Mouse (Mus musculus): ENCODE data around the gene Ethe1. TPM values are rescaled to one million over a fixed set of nuclear protein-coding genes. Genes with fewer than 3 reads are reported as not detected.
A peak's percentile ranks its signal among the peaks of the same experiment; 100 is the strongest.

Gene Ethe1
- polyA plus RNA-seq, 1 experiment = 18.2 TPM

DNA sequence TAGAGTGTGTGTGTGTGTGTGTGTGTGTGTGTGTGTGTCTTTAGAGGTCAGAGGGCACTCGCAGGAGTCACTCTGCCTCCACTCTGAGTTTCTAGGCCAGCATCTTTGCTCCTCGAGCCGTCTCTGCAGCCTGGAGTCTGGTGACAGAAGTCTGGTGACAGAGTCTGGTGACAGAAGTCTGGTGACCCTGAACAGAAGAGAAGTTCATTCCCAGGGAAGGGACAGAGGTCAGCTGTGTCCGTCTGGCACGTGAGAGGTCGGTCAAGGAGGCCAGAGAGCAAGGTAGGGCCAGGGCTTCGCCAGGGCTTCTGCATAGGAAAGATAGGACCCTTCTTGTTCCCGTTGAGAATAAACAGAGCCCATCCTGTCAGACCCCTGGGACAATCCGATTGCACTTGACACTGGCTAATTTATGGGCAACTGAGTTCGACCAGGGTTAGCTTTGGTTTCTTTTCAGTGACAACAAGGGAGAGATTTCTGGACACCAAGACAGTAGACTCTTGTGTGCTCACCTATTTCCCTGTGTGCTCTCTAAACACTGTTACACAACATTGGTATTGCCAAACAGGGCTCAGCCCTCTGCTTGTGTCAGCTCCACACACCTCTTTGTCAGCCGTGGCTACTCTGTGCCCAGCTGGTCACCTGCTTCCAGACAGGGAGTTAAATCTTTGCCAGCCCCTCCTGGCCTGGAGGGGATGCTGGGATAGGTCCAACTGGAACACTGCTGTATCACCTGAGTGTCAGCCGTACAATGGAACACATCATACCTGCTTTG is 35.2 kb upstream of the Ethe1 start:
- Histone ChIP-seq H3K4me3 (ENCODE audit: insufficient read depth, low read length) (no peak overlapping the region), H3K27ac (ENCODE audit: insufficient read depth, low read depth, low read length) (peak overlapping the region; percentile 50), H3K4me1 (ENCODE audit: control insufficient read depth, insufficient read depth, low read length) (peaks cover 22% of the 10 kb centered on the region)
- TF ChIP-seq POLR2A (IDR thresholded peaks at IDR 0.05; ENCODE audit: borderline replicate concordance, low read depth, low read length) = no peak
- no peak for TF ChIP-seq CTCF (IDR thresholded peaks at IDR 0.05; ENCODE audit: low read depth, low read length)

- TF ChIP-seq CTCF (IDR thresholded peaks at IDR 0.05; ENCODE audit: low read depth, low read length) (no peak), POLR2A (IDR thresholded peaks at IDR 0.05; ENCODE audit: borderline replicate concordance, low read depth, low read length) (no peak)
- Histone ChIP-seq H3K4me3 (ENCODE audit: insufficient read depth, low read length) (no peak overlapping the region), H3K4me1 (ENCODE audit: control insufficient read depth, insufficient read depth, low read length) (peaks cover 17% of the 10 kb centered on the region), H3K27ac (ENCODE audit: insufficient read depth, low read depth, low read length) (no peak overlapping the region)
Measured at GRCm38 (mm10) chr7:24555786-24556185, 31.6 kb upstream of the Ethe1 start.

DNA sequence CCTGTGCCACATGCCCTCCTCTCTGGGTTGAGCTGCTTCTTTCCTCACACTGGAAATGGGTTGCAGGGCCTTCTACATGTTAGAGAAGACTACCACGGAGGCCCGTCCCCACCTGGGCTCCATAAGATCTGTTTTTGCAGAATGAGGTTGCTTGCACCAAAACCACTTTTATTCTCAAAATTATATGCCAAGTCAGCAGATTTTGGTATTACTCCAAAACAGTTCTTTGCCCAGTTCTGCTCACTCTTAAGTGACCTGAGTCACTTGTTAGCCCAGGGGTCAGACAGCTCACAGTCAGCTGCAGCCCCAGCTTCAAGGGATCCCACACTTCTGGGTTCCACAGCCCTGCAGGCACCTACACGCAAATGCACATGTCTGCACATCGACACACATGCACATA is 25.9 kb upstream of the Ethe1 start:
- TF ChIP-seq POLR2A (IDR thresholded peaks at IDR 0.05; ENCODE audit: borderline replicate concordance, low read depth, low read length) = no peak
- no peak for TF ChIP-seq CTCF (IDR thresholded peaks at IDR 0.05; ENCODE audit: low read depth, low read length)
- H3K27ac ChIP-seq (ENCODE audit: insufficient read depth, low read depth, low read length) = no peak overlapping the region
- H3K4me3 ChIP-seq (ENCODE audit: insufficient read depth, low read length) = no peak overlapping the region
- H3K4me1 ChIP-seq (ENCODE audit: control insufficient read depth, insufficient read depth, low read length) = no peaks in the 10 kb centered on the region

GRCm38 (mm10) chr7:24563191-24563836 is 24.0 kb upstream of the Ethe1 start:
- Histone ChIP-seq H3K4me3 (ENCODE audit: insufficient read depth, low read length) (no peak overlapping the region), H3K27ac (ENCODE audit: insufficient read depth, low read depth, low read length) (no peak overlapping the region), H3K4me1 (ENCODE audit: control insufficient read depth, insufficient read depth, low read length) (no peaks in the 10 kb centered on the region)
- no peak for TF ChIP-seq CTCF (IDR thresholded peaks at IDR 0.05; ENCODE audit: low read depth, low read length)
- TF ChIP-seq POLR2A (IDR thresholded peaks at IDR 0.05; ENCODE audit: borderline replicate concordance, low read depth, low read length) = no peak

DNA sequence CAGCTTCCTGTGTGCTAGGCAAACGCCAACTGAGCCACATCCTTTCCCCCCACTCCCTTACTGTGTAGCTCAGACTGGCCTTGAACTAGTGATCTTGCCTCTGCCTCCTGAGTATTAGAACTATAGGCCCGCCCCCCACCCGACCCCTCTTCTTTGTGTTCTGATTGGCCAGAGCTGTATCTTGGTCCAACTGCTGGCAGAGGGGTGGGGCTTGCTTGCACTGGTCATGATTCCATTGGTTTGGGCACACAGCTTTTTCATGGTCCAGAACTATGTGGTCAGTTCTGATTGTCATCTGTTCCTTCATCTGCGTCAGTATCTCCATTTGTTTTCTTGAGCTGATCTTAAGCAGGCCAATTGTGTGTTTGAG is 23.5 kb upstream of the Ethe1 start:
- TF ChIP-seq CTCF (IDR thresholded peaks at IDR 0.05; ENCODE audit: low read depth, low read length) (no peak), POLR2A (IDR thresholded peaks at IDR 0.05; ENCODE audit: borderline replicate concordance, low read depth, low read length) (no peak)
- Histone ChIP-seq H3K4me3 (ENCODE audit: insufficient read depth, low read length) (no peak overlapping the region), H3K4me1 (ENCODE audit: control insufficient read depth, insufficient read depth, low read length) (no peaks in the 10 kb centered on the region), H3K27ac (ENCODE audit: insufficient read depth, low read depth, low read length) (no peak overlapping the region)

DNA sequence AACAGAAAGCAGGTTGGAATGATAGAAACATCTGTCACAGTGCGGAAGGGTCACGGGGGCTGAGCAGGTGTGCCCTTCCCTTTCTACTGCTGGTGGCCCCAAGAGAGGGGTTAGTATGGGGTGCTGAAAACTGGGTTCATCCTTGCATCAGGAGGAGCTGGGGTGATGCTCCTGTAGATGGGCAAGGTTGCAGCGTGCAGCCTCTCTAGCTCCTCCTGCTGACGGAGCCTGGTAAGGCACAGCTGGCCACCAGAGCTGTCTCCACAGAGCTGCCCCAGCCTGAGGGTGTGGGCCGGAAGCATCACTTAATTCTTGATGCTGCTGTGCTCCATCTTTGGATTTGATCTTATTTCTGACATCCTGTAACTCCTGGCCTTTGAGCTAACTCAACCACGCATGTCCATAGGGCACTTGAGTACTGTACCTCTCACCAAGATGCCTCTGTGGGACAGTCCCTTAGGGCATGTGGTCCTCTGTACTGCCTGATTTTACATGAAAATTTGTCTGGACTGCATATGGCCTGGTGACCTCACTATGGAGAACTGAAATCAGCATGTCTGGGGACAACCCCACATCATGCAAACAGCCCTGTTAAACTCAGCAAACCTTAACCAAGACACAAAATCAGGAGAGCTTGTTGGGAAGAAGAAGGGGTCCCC is 22.6 kb upstream of the Ethe1 start:
- Histone ChIP-seq H3K4me1 (ENCODE audit: control insufficient read depth, insufficient read depth, low read length) (no peaks in the 10 kb centered on the region), H3K4me3 (ENCODE audit: insufficient read depth, low read length) (no peak overlapping the region), H3K27ac (ENCODE audit: insufficient read depth, low read depth, low read length) (no peak overlapping the region)
- TF ChIP-seq POLR2A (IDR thresholded peaks at IDR 0.05; ENCODE audit: borderline replicate concordance, low read depth, low read length) = no peak
- TF ChIP-seq CTCF (IDR thresholded peaks at IDR 0.05; ENCODE audit: low read depth, low read length) = peak; percentile 56; the same call in 1 of the 2 replicates

DNA sequence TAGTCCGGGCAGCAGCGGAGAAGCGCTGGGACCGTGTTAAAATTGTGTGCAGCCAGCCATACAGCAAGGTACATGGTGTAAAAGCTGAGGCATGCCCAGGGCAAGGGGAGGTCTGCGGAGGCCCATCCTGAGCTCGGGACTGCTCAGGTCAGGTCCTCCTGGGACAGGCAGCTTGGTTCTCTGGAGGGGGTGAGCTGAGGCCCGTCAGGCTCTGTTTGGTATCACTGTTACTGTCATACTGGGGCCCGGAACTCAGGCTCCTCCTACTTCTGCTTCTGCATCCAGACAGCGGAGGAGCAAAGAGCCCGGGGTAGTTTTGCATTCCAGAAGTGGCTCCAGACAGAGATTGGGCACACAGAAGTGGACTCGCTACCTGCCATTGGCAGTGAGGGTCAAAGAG is 21.7 kb upstream of the Ethe1 start:
- H3K27ac ChIP-seq (ENCODE audit: insufficient read depth, low read depth, low read length) = no peak overlapping the region
- no peak for TF ChIP-seq CTCF (IDR thresholded peaks at IDR 0.05; ENCODE audit: low read depth, low read length)
- TF ChIP-seq POLR2A (IDR thresholded peaks at IDR 0.05; ENCODE audit: borderline replicate concordance, low read depth, low read length) = no peak
- H3K4me1 ChIP-seq (ENCODE audit: control insufficient read depth, insufficient read depth, low read length) = no peaks in the 10 kb centered on the region
- H3K4me3 ChIP-seq (ENCODE audit: insufficient read depth, low read length) = no peak overlapping the region

DNA sequence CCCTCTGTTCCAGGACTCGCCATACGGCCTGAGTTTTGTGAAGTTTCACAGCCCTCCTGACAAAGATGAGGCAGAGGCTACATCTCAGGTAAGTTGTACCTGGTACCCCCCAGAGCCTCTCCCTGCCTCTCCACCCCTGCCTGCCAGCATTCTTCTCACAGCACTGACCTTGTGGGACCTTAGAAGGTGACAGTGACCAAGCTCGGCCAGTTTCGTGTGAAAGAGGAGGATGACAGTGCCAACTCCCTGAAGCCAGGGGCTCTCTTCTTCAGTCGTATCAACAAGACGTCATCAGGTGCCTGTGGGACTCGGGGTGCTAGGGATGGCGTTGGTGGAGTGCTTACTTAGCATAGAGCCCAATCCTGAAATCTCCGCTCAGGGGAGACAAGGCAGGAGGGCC is 21.1 kb upstream of the Ethe1 start:
- TF ChIP-seq POLR2A (IDR thresholded peaks at IDR 0.05; ENCODE audit: borderline replicate concordance, low read depth, low read length) = no peak
- no peak for TF ChIP-seq CTCF (IDR thresholded peaks at IDR 0.05; ENCODE audit: low read depth, low read length)
- H3K4me1 ChIP-seq (ENCODE audit: control insufficient read depth, insufficient read depth, low read length) = no peaks in the 10 kb centered on the region
- no peak overlapping the region for H3K27ac ChIP-seq (ENCODE audit: insufficient read depth, low read depth, low read length)
- no peak overlapping the region for H3K4me3 ChIP-seq (ENCODE audit: insufficient read depth, low read length)

- Histone ChIP-seq H3K4me3 (ENCODE audit: insufficient read depth, low read length) (no peak overlapping the region), H3K27ac (ENCODE audit: insufficient read depth, low read depth, low read length) (no peak overlapping the region), H3K4me1 (ENCODE audit: control insufficient read depth, insufficient read depth, low read length) (no peaks in the 10 kb centered on the region)
- TF ChIP-seq POLR2A (IDR thresholded peaks at IDR 0.05; ENCODE audit: borderline replicate concordance, low read depth, low read length) = no peak
- TF ChIP-seq CTCF (IDR thresholded peaks at IDR 0.05; ENCODE audit: low read depth, low read length) = no peak
Measured at GRCm38 (mm10) chr7:24568512-24568911, 18.8 kb upstream of the Ethe1 start.

- H3K27ac ChIP-seq (ENCODE audit: insufficient read depth, low read depth, low read length) = no peak overlapping the region
- no peaks in the 10 kb centered on the region for H3K4me1 ChIP-seq (ENCODE audit: control insufficient read depth, insufficient read depth, low read length)
- no peak for TF ChIP-seq CTCF (IDR thresholded peaks at IDR 0.05; ENCODE audit: low read depth, low read length)
- TF ChIP-seq POLR2A (IDR thresholded peaks at IDR 0.05; ENCODE audit: borderline replicate concordance, low read depth, low read length) = no peak
- no peak overlapping the region for H3K4me3 ChIP-seq (ENCODE audit: insufficient read depth, low read length)
Measured at GRCm38 (mm10) chr7:24571071-24571470, 16.3 kb upstream of the Ethe1 start.

Data from bone marrow macrophage, adult 2 months (primary cell).